Mouse (Mus musculus) adrenal gland, adult 2 months (tissue): ENCODE measurements around the gene Adcy2. TPM values are rescaled to one million over a fixed set of nuclear protein-coding genes. Genes with fewer than 3 reads are reported as not detected.

Experiments used
- DNase-seq: peaks from one replicate; pipeline ENCODE4 v3.0.0; 2021
- polyA plus RNA-seq: library from polyadenylated mRNA; depleted of rRNA; stranded (reverse); fragments of >200 nt; gene quantifications from 2 replicates; pipeline ENCODE4 v1.2.3, GENCODE M21; 2012
- total RNA-seq, 2 experiments: library from RNA; stranded (reverse); gene quantifications; 2 replicates each; pipeline ENCODE4 v1.2.3; 2021

Gene Adcy2
- total and polyA plus RNA-seq, 3 experiments, result 0.49 to 1.3 (median 0.72) TPM

GRCm38 (mm10) chr13:68627041-68627440 lies 372.3 kb downstream of the Adcy2 start:
- no peak for DNase-seq

DNA sequence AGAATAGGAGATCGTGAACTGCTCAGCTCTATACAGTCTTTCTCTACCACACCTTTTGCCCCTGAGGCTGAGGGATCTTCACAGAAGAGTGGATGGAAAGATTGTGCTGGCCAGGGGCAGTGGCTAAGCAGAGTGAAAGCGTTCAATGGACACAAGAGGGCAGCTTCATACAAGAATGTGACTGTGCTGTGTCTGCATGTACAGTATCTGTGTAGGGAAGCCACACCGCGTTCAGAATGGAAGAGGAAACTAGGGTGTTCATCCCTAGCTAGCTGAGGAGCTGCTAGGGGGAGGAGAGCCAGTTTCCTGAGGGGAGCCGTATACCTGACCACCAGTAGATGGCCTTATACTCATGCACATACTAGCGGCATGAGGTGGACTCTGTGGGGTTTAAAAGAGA lies 376.5 kb downstream of the Adcy2 start:
- no peak for DNase-seq

DNA sequence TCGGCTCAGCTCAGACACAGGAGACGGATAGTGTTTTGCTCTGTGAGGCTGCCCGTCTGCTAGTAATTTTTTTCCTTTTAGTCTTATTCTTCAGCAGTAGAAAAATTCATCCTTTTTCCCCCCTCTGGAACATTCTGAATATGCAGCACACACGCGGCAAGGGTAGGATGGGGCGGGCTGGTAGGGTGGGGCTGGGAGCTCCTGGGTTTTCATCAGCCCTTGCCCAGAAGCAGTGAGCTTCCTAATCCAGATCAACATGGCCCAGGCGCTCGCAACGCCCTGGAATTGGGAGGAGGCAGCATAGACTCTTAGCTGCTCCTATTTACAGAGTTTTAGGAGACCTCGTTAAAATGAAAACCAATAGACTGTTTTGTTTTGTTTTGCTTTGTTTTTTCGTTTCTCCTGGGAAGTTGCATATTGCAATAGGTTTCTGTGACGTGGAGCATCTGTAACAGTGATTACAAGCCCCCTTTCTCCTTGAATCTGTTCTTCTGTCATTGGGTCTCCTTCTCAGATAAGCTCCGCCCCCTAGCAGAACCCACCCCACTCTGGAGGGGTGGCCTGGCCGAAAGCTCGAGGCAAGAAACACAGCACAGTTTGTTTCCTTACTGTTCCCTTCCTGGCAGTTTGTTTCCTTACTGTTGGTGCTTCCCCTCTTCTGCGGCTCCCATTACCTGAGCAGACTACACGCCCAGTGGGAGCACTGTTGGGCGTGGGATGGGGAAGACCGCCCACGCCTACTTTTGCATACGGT lies 391.5 kb downstream of the Adcy2 start:
- no peak for DNase-seq

- DNase-seq, result peak; percentile 61
These were observed 393.6 kb downstream of the Adcy2 start for GRCm38 (mm10) chr13:68605689-68606126.

GRCm38 (mm10) chr13:68603085-68603484 lies 396.3 kb downstream of the Adcy2 start:
- DNase-seq, result no peak

DNA sequence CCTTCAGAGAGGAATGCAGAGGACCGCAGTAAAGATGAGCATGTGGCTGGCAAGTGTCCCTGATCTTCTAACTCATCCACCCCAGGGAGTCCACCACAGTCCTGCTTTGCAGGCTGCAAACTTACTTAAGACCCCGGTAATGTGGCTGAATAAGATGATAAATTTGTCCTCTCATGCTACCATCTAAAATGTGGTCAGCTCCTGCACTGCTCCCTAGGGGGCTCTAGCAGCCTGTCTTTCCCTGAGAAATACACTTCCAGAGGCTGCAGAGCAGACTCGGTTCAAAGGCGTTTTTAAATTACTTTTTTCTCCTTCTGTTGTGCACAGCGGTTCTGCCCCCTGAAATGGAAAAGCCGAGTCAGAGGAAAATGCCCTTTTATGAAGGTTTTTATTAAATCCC lies 398.2 kb downstream of the Adcy2 start:
- DNase-seq, result peak; percentile 32

- DNase-seq, result no peak
These were observed 400.4 kb downstream of the Adcy2 start for GRCm38 (mm10) chr13:68598953-68599352.

- DNase-seq, result no peak
These were observed 401.7 kb downstream of the Adcy2 start for GRCm38 (mm10) chr13:68597667-68598066.

DNA sequence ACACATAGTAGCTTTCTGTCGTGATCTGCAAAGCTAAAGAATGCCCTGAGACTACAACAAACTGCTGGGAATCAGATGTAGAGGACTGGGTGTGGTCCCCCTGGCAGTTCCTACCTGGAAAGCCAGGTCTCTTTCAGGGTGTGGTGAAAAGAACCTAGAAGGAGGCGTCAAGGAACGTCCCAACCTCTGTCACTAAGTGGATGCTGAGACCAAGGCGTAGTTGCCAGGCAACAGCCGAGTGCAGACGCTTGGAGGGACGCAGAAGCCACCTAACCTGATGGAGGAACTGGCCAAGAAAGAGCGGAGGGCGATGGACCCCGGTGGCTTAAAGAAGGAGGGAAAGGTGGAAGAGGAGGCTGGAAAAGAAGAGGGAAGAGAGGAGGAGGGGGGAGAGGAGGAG lies 402.1 kb downstream of the Adcy2 start, which contains the start of gene 1700001L19Rik:
TSS of gene 1700001L19Rik (plus strand) at position 223 of the 400 bp plus-strand sequence.
- DNase-seq, result no peak

DNA sequence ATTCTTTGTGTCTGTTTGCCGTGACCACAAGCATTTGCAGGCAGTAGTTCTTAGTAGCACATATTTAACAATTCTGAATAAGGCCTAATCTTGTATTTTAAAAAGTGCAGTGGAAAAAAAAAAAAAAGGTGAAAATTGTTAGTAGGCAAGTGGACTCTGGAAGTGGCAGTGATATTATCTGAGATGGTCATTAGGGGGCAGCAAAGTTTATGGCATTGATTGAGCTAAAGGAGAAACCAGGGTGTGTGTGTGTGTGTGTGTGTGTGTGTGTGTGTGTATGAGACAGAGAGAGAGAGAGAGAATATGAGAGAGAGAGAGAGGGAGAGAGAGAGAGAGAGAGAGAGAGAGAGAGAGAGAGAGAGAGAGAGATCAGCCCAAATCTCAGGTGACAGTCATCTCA lies 405.5 kb downstream of the Adcy2 start:
- no peak for DNase-seq

GRCm38 (mm10) chr13:68588352-68588751 lies 411.0 kb downstream of the Adcy2 start:
- DNase-seq, result no peak

DNA sequence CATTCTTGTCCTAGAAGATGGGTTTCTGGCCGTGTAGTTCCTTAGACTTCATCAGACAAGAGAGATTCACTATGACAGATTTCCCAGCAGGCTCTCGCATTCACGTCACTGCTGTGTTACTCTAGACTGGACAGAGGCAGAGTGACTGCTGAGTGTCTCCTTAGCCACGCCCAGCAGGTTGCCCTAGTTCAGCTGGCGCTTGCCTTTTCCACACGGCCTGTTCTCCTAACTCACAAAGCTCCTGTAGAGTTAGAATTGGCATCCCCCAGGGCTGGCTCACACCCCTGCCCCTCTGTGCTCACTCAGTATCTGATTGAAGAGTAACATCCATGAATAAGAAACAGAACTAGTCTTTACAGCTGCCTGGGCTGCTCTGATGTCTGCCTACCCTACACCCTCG lies 413.9 kb downstream of the Adcy2 start:
- no peak for DNase-seq

DNA sequence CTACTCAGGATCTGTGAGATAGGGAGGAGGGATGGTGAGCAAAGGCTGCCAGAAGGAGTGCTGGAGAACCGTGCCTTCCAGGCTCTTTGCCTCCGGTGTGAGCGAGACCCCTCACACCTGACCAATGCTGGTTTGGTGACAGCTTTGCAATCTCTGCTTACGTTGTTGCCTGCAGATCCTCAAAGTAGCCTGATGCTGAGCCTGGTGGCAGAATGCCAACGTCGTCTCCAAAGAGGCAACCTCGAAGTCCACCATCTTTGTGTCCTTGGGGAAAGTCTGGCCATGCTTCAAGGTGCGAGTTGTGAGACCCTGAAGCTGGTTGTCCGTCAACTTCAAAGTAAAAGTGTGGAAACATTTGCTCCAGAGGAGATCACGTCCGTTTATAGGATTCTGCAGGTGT lies 415.4 kb downstream of the Adcy2 start:
- no peak for DNase-seq

GRCm38 (mm10) chr13:68582517-68582780 lies 416.9 kb downstream of the Adcy2 start:
- no peak for DNase-seq

DNA sequence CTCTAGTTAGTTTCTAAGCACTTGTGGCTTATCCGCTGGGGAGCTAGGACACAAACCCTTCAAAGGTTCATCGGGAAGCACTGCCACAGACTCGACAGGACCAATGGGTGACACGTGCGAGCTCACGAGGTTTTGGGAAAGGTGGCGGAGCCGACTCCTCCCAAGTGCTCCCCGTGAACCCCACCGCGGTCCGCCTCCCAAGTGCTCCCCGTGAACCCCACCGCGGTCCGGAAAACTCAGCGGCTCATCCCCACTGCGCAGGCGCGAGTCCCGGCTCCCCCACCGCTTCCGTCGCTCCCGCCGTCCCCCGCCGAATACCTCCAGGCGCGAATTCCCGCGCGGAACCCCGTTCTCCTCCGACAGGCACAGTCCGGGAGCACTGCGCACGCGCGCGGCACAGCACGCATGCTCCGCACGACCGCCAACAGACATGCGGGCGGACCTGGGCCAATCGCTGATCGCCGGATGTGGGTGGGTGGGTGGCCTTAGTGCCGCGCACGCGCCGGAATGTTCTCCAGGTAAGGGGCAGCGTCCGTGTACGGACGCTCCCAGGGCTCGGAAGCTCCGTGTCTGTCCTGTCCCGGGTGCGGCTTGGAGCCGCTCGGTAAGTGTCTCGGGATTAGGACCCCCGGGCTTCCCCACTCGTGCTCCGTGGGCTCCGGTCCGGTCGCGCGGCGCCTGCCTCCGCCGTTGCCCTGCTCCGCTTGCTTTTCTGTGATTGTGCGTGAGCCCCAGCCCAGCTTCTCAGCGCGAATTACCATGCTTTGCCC lies 417.4 kb downstream of the Adcy2 start, which contains the start of the genes Mtrr and Fastkd3:
TSS of gene Mtrr (minus strand) at position 403 of the 770 bp plus-strand sequence.
TSS of gene Fastkd3 (plus strand) at position 488 of the 770 bp plus-strand sequence.
- peak; percentile 99 for DNase-seq

DNA sequence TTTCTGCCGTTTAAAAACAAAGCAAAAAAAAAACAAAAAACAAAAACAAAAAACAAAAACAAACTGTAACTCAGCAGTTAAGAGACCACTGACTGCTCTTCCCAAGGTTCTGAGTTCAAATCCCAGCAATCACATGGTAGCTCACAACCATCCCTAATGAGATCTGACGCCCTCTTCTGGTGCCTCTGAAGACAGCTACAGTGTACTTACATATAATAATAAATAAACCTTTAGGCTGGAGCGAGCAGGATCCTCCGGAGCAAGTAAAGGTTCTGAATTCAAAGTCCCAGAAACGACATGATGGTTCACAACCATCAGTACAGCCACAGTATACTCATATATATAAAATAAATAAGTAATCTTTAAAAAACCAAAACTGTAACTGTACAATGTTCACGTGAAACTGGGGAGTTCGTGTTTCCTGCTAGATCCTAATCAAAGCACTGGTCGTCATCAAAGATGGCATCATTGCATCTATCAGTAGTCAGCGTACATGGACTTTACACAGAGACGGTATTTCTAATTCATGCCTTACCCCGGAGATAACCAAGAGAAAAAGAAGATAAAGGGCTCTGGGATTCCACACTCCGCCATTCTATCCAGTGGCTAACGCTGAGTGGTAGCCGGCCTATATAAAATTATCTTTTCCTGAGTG lies 418.1 kb downstream of the Adcy2 start:
- no peak for DNase-seq

- DNase-seq, result peak; percentile 74
These were observed 421.4 kb downstream of the Adcy2 start for GRCm38 (mm10) chr13:68577945-68578344.

DNA sequence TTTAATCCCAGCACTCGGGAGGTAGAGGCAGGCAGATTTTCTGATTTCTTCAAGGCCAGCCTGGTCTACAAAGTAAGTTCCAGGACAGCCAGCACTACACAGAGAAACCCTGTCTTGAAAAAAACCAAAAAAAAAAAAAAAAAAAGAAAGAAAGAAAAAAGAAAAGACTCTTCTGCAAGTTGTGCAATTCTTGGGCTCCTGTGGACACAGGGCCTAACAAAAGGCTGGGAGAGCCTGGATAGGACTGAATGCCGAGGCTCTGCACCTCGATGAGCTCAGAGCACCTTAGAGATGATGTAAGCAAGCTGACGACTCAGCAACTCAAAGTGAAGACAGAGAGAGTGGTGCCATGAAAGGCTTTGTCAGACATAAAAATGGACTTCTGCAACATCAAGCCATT lies 424.9 kb downstream of the Adcy2 start:
- DNase-seq, result no peak

- DNase-seq, result peak; percentile 64
These were observed 426.1 kb downstream of the Adcy2 start for GRCm38 (mm10) chr13:68572966-68573913.

DNA sequence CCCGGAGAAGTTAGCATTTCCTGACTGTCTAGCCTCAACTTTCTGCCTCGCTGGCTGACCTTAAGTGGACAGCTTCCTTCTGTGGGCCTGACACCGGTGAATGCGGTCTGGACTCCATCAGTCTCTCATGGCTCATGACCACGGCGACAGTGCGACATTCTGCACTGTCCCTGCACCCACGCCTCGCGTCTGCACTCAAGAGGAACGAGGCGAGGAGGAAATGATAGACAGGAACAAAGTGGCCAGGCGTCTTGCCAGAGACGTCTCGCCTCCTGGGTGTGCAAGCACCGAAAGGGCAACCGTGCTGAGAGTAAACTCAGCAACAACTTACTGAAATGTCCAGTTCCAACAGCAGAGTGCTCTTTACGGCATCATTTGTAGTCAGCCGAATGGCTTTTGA lies 427.1 kb downstream of the Adcy2 start:
- no peak for DNase-seq
